Mouse (Mus musculus) ES-Bruce4 (cell line): ENCODE results near the gene Dand5. TPM values are rescaled to one million over a fixed set of nuclear protein-coding genes. Genes with fewer than 3 reads are reported as not detected.

Source experiments
- H3K27ac ChIP-seq: 2 replicates; pipeline ENCODE4 v1.5.1; 2012; ENCODE audit warnings: low read length, inconsistent platforms; ENCODE audit not compliant: insufficient read depth
- H3K27me3 ChIP-seq: 2 replicates; pipeline ENCODE4 v1.6.1; 2012; ENCODE audit warnings: mild to moderate bottlenecking, low read length, inconsistent platforms; ENCODE audit not compliant: control insufficient read depth, poor library complexity, insufficient read depth, severe bottlenecking
- H3K36me3 ChIP-seq: 2 replicates; pipeline ENCODE4 v1.6.1; 2012; ENCODE audit warnings: inconsistent platforms, mild to moderate bottlenecking, low read length, moderate library complexity; ENCODE audit not compliant: control insufficient read depth, poor library complexity, insufficient read depth, severe bottlenecking
- H3K4me1 ChIP-seq: one replicate; pipeline ENCODE4 v1.8.1; 2011; ENCODE audit warnings: low read length; ENCODE audit not compliant: control insufficient read depth, insufficient read depth
- H3K4me3 ChIP-seq: 2 replicates; pipeline ENCODE4 v1.5.1; 2011; ENCODE audit warnings: low read depth, mild to moderate bottlenecking, low read length
- H3K9ac ChIP-seq: 2 replicates; pipeline ENCODE4 v1.6.1; 2012; ENCODE audit warnings: low read depth, mild to moderate bottlenecking, inconsistent platforms; ENCODE audit not compliant: poor library complexity, severe bottlenecking
- H3K9me3 ChIP-seq: replicated peaks from 2 replicates; pipeline ENCODE4 v1.6.1; 2012; ENCODE audit warnings: mild to moderate bottlenecking, low read length, inconsistent platforms; ENCODE audit not compliant: control insufficient read depth, poor library complexity, insufficient read depth, severe bottlenecking
- CTCF ChIP-seq: IDR thresholded peaks from one replicate; pipeline ENCODE4 v1.8.1; 2011; ENCODE audit warnings: low read depth, low read length
- EP300 ChIP-seq: IDR thresholded peaks from 2 replicates; pipeline ENCODE4 v1.6.1; 2011; ENCODE audit warnings: low read depth, low read length; ENCODE audit not compliant: insufficient read depth
- POLR2A ChIP-seq: IDR thresholded peaks from one replicate; pipeline ENCODE4 v1.8.1; 2011; ENCODE audit warnings: low read length; ENCODE audit not compliant: insufficient read depth
- polyA plus RNA-seq: library from polyadenylated mRNA; stranded (reverse); fragments of >200 nt; gene quantifications from 2 replicates; pipeline ENCODE4 v1.2.4, GENCODE M21; 2011; ENCODE audit warnings: low read depth; ENCODE audit not compliant: missing spikeins, insufficient read depth, insufficient read length

Dand5 gene
- polyA plus RNA-seq = 2.5 and 3.1 TPM in 2 replicates

- Histone ChIP-seq H3K27ac (no peak within 1 kb of the TSS), H3K4me3 (no peak within 1 kb of the TSS), H3K9me3 (no peaks in the 10 kb centered on the region), H3K36me3 (no peaks in the 10 kb centered on the region), H3K4me1 (no peaks in the 10 kb centered on the region), H3K9ac (0 out of 2 replicates have a peak within 1 kb of the TSS, but pooled peaks have one; percentile 2), H3K27me3 (no peaks in the 10 kb centered on the region)
- TF ChIP-seq POLR2A (no peak), EP300 (no peak), CTCF (no peak)
These were observed at the start of gene Dand5 for GRCm38 (mm10) chr8:84822723-84823122. Gene Dand5 (minus strand): TSS chr8:84822823.

DNA sequence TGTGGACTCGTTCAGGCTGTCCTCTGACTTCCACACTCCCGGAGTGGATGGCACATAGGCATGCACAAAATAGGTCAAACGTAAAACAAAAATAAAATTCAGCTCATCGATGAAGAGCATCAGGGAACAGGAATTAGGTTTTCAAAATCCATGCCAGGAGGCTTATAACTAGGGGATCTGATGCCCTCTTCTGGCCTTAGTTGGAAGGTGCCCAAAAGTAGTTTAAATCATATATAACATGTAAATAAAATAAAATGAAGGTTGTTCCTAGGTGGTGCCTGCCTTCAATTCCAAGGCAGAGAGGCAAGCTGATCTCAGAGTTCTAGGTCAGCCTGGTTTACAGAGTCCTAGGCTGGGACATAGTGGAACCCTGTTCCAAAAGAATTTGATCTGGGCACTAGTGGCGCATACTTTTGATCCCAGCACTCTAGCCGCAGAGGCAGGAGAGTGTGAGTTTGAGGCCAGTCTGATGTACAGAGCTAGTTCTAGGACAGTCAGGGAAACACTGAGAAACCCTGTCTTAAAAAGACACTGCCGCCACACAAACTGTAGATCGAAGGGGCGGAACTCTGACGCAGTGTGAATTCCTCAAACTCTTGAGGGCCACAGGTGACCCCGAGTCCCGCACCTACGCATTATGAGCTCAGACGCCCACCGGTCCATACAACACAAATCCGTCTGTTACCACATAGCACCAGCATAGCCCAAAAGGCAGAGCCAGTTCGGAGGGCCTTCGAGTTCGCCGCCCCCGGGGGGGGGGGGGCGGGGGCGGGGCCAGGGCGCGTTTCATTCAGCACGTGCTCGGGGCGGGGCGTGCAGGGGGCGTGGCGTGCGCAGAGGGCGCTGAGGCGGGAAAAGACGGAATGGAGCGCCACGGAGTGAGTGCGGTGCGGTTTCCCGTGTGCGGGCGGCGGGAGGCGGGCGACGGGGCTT lies 49.0 kb upstream of the Dand5 start, which contains the start of gene Syce2:
TSS of gene Syce2 (plus strand) at position 736 of the 933 bp plus-strand sequence.
- H3K27me3 ChIP-seq = no peaks in the 10 kb centered on the region
- H3K4me3 ChIP-seq = peak within 1 kb of the TSS; percentile 68
- TF ChIP-seq EP300 = no peak
- TF ChIP-seq CTCF = no peak
- no peak for TF ChIP-seq POLR2A
- 0 out of 2 replicates have a peak within 1 kb of the TSS, but pooled peaks have one; percentile 2 for H3K27ac ChIP-seq
- H3K9me3 ChIP-seq = no peaks in the 10 kb centered on the region
- H3K9ac ChIP-seq = peak within 1 kb of the TSS; percentile 73
- H3K4me1 ChIP-seq = peaks cover 3% of the 10 kb centered on the region
- H3K36me3 ChIP-seq = peaks cover 34% of the 10 kb centered on the region

DNA sequence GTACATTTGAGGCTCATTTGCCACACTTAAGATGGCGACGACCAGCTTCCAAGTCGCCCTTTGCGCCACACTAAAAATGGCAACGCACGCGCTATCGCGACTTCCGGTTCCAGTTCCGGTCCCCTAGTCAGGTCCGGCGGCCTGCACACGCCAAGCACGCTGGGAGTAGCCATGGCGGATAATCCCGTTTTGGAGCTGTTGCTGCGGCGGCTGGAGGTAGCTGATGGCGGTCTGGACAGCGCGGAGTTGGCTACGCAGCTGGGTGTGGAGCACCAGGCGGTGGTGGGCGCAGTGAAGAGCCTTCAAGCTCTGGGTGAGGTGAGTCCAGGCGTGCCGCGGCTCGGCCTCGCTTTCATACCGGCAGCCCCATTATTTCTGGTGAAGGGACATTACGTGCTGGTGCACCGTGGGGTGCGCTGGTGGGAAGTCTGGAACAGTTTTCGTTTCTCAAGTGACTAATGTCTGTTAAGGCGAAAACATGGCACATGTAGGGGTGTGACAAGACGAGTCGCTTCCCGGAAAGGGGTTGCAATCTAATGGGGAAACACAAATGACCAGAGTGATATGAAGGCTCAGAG lies 34.3 kb upstream of the Dand5 start, which contains the start of gene Farsa:
TSS of gene Farsa (plus strand) at position 126 of the 578 bp plus-strand sequence.
- H3K27ac ChIP-seq = peak within 1 kb of the TSS; percentile 5; the same call in 1 of the 2 replicates
- TF ChIP-seq EP300 (peak; percentile 57; the same call in 1 of the 2 replicates), POLR2A (peak; percentile 83), CTCF (no peak)
- peak within 1 kb of the TSS; percentile 70 for H3K9ac ChIP-seq
- no peaks in the 10 kb centered on the region for H3K27me3 ChIP-seq
- H3K4me1 ChIP-seq = peaks cover 3% of the 10 kb centered on the region
- H3K4me3 ChIP-seq = peak within 1 kb of the TSS; percentile 91
- peaks cover 24% of the 10 kb centered on the region for H3K36me3 ChIP-seq
- H3K9me3 ChIP-seq = no peaks in the 10 kb centered on the region

GRCm38 (mm10) chr8:84856434-84856833 lies 33.8 kb upstream of the Dand5 start:
- H3K4me3 ChIP-seq = no peak overlapping the region
- H3K27ac ChIP-seq = no peak overlapping the region

GRCm38 (mm10) chr8:84847684-84848435 lies 25.2 kb upstream of the Dand5 start:
- peak overlapping the region; percentile 18 for H3K4me3 ChIP-seq
- no peaks in the 10 kb centered on the region for H3K27me3 ChIP-seq
- H3K27ac ChIP-seq = peak overlapping the region; percentile 94
- no peaks in the 10 kb centered on the region for H3K9me3 ChIP-seq
- H3K9ac ChIP-seq = peak overlapping the region; percentile 76
- no peaks in the 10 kb centered on the region for H3K4me1 ChIP-seq
- TF ChIP-seq CTCF (no peak), EP300 (0 out of 2 replicates have a peak, but pooled peaks have one; percentile 40)
- peaks cover 26% of the 10 kb centered on the region for H3K36me3 ChIP-seq

More at GRCm38 (mm10) chr8:84856434-84856833, 33.8 kb upstream of the Dand5 start:
- Histone ChIP-seq H3K27me3 (no peaks in the 10 kb centered on the region), H3K9me3 (no peaks in the 10 kb centered on the region), H3K36me3 (peaks cover 19% of the 10 kb centered on the region), H3K9ac (no peak overlapping the region), H3K4me1 (peaks cover 3% of the 10 kb centered on the region)
- TF ChIP-seq POLR2A = no peak
- no peak for TF ChIP-seq EP300
- TF ChIP-seq CTCF = no peak
